Mouse (Mus musculus) cerebellum, postnatal 25 days (tissue): ENCODE results near the gene Spred1.

Source experiments
- DNase-seq, 2 experiments: peaks; one replicate each; pipeline ENCODE4 v3.0.0; 2021; ENCODE audit warnings: mixed read lengths in 2 of 2

Gene Spred1

GRCm38 (mm10) chr2:117121212-117121983 is at the start of gene Spred1:
Gene Spred1, plus strand, starts transcription at chr2:117121374.
- peak in 1 of 2 experiments; percentile 59 for DNase-seq

GRCm38 (mm10) chr2:117071596-117071995 is 49.6 kb upstream of the Spred1 start:
- no peak for DNase-seq

- no peak for DNase-seq
Observed at GRCm38 (mm10) chr2:117078711-117079110, 42.5 kb upstream of the Spred1 start.

GRCm38 (mm10) chr2:117079621-117080020 is 41.6 kb upstream of the Spred1 start:
- DNase-seq = peak; percentile 34 to 44

- DNase-seq = no peak
Observed at GRCm38 (mm10) chr2:117086002-117086765, 35.0 kb upstream of the Spred1 start.

- no peak for DNase-seq
Observed at GRCm38 (mm10) chr2:117086766-117087457, 34.3 kb upstream of the Spred1 start.

GRCm38 (mm10) chr2:117087458-117087820 is 33.7 kb upstream of the Spred1 start:
- DNase-seq = no peak

GRCm38 (mm10) chr2:117089482-117089881 is 31.7 kb upstream of the Spred1 start:
- no peak for DNase-seq

- DNase-seq = no peak
Observed at GRCm38 (mm10) chr2:117090061-117090460, 31.1 kb upstream of the Spred1 start.

- no peak for DNase-seq
Observed at GRCm38 (mm10) chr2:117092946-117093401, 28.2 kb upstream of the Spred1 start.

- no peak for DNase-seq
Observed at GRCm38 (mm10) chr2:117095491-117095890, 25.7 kb upstream of the Spred1 start.

GRCm38 (mm10) chr2:117097305-117097704 is 23.9 kb upstream of the Spred1 start:
- no peak for DNase-seq

GRCm38 (mm10) chr2:117099316-117099715 is 21.9 kb upstream of the Spred1 start:
- DNase-seq = no peak

- no peak for DNase-seq
Observed at GRCm38 (mm10) chr2:117103461-117103860, 17.7 kb upstream of the Spred1 start.

- DNase-seq = no peak
Observed at GRCm38 (mm10) chr2:117105407-117105806, 15.8 kb upstream of the Spred1 start.

- no peak for DNase-seq
Observed at GRCm38 (mm10) chr2:117108059-117108458, 13.1 kb upstream of the Spred1 start.

- DNase-seq = no peak
Observed at GRCm38 (mm10) chr2:117109296-117109695, 11.9 kb upstream of the Spred1 start.

GRCm38 (mm10) chr2:117110355-117110866 is 10.8 kb upstream of the Spred1 start:
- DNase-seq = no peak

GRCm38 (mm10) chr2:117113262-117113661 is 7.9 kb upstream of the Spred1 start:
- DNase-seq = no peak

GRCm38 (mm10) chr2:117113762-117114161 is 7.4 kb upstream of the Spred1 start:
- no peak for DNase-seq

GRCm38 (mm10) chr2:117118516-117118915 is 2.7 kb upstream of the Spred1 start:
- peak; percentile 22 to 25 for DNase-seq

GRCm38 (mm10) chr2:117119291-117120245 is 1.6 kb upstream of the Spred1 start:
- peak; percentile 87 to 90 for DNase-seq
